21 mouse cellular contexts compared by ENCODE assay signal in the genomic region with DNA sequence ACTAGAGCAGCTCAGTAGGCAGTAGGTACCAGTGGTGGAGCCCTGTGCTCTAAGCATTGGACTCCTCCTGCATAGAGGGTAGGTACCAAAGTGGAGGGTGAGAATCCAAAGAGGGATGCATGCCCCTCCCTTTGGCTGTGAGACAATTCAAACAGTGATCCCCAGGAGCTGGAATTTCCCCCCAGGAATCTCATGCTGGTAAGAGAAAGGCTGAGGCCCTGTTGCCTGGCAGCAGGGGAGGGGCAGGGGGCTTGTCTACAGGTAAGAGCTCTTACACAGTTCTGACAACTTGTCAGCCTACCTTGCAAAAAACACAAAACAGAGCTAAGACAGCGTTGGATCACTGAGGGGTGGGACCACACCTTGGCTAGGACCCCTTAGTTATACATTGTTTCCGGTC. TPM values are rescaled to one million over a fixed set of nuclear protein-coding genes. Genes with fewer than 3 reads are reported as not detected.
"Had no signal": no experiment of that assay in that cellular context is flagged by ENCODE, and none has a peak within 500 bp of the region (broad histone marks: within the 10 kb centered on the region; RNA-seq: fewer than 3 reads in every experiment).

No protein-coding gene starts in this region.

- H3K9me3 ChIP-seq: kidney, embryonic 15.5 days; limb, embryonic 12.5 days; limb, embryonic 15.5 days; midbrain, embryonic 12.5 days; neural tube, embryonic 12.5 days; neural tube, embryonic 15.5 days; stomach, embryonic 15.5 days had no signal

- H3K4me1 ChIP-seq: stomach, embryonic 15.5 days had no signal

- DNase-seq: kidney, adult 8-10 months; kidney, postnatal 10 days; kidney, postnatal 36 days; left cerebral cortex, postnatal 4 days; liver, postnatal 0 days; lung, embryonic 14.5 days; retina, postnatal 1 day; spleen, adult 18-20 months; thymus, postnatal 36 days had no signal

- H3K4me3 ChIP-seq: kidney, embryonic 15.5 days; limb, embryonic 12.5 days; limb, embryonic 15.5 days; midbrain, embryonic 12.5 days; neural tube, embryonic 12.5 days; neural tube, embryonic 15.5 days; stomach, embryonic 15.5 days had no signal

- ATAC-seq: liver, postnatal 0 days; lung, postnatal 0 days had no signal

- H3K27me3 ChIP-seq: kidney, embryonic 15.5 days; limb, embryonic 12.5 days; limb, embryonic 15.5 days; neural tube, embryonic 12.5 days; neural tube, embryonic 15.5 days; stomach, embryonic 15.5 days had no signal

- H3K36me3 ChIP-seq: kidney, embryonic 15.5 days; limb, embryonic 12.5 days; limb, embryonic 15.5 days; midbrain, embryonic 12.5 days; neural tube, embryonic 12.5 days; neural tube, embryonic 15.5 days; stomach, embryonic 15.5 days had no signal

- H3K27ac ChIP-seq: kidney, embryonic 15.5 days; limb, embryonic 12.5 days; limb, embryonic 15.5 days; liver, embryonic 14.5 days; macrophage; midbrain, embryonic 12.5 days; neural tube, embryonic 12.5 days; neural tube, embryonic 15.5 days; stomach, embryonic 15.5 days had no signal

- H3K9ac ChIP-seq: kidney, embryonic 15.5 days; limb, embryonic 12.5 days; limb, embryonic 15.5 days; liver, embryonic 14.5 days; liver, postnatal 0 days; lung, embryonic 14.5 days; midbrain, embryonic 12.5 days; neural tube, embryonic 12.5 days; neural tube, embryonic 15.5 days; stomach, embryonic 15.5 days had no signal

- H3K4me2 ChIP-seq: kidney, embryonic 15.5 days; limb, embryonic 12.5 days; limb, embryonic 15.5 days; liver, embryonic 11.5 days; lung, embryonic 14.5 days; midbrain, embryonic 12.5 days; neural tube, embryonic 12.5 days; neural tube, embryonic 15.5 days; stomach, embryonic 15.5 days had no signal

RNA-seq across cellular contexts. Expression of gene Pxdn, which starts 3.9 kb away (rescaled TPM):
- total RNA-seq: megakaryocyte, adult 5-6 weeks had no signal
- polyA plus RNA-seq: macrophage had no signal
